Mouse (Mus musculus): ENCODE results near the gene Litaf.

Litaf gene

DNA sequence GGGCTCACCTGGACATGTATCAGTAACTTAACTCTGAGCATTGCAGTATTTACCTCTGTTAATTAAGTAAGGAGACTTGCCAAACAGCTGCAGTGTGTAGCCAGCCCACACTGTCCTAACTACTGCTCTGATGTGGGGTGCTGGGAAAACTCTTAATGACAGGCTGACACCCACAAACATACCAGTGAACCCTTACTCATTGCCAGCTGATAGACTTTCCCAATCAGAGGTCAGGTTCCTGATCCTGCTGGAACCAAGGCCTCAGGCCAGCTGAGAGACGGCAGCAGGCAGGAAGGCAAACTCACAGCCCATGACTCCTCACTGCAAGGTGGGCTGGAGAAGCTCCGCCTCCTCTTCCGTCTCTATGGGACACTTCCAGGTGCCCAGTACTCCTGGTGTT lies 113.1 kb downstream of the Litaf start:
- no peak for DNase-seq

GRCm38 (mm10) chr16:10952071-10952470 lies 113.9 kb downstream of the Litaf start:
- no peak for DNase-seq

- DNase-seq: peak; percentile 81 to 82
Observed at GRCm38 (mm10) chr16:10951581-10951980, 114.4 kb downstream of the Litaf start.

DNA sequence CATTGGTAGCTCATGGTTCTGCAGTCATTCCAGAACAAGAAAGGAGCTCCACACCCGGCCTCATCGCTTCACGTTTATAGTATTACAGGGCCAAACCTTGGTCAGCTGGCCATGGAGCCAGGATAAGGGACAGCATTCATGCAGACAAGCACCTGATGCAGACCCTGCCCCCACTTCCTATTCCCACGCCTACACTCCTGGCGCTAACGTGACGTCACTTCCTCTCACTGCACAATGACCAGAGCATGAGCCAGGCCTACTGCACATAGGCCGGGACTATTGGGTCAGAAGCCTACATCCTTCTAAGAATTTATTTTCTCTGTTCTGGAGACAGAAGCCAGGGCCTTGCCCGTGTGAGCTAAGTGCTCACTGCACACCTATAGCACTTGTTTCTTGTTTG lies 115.4 kb downstream of the Litaf start:
- DNase-seq: peak in 1 of 2 experiments; percentile 41

DNA sequence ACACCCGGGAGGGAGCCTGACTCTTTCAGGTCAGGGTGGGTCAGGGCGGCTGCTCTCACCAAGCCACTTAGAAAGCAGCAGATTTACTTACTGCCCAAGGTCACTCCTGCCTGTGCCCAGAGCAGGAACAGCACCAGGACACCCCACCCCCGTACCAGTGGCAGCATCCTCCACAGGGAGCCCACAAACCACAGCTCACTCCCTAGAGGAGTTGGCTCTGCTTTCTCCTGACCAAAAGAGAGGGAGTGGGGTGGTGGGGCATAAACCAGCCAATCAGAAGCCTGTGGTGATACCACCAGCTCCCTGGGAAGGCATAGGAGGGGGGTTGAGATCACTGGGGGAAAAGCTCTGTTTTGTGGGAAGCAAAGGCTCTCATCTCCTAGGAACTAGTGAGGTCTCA lies 118.2 kb downstream of the Litaf start:
- peak in 1 of 2 experiments; percentile 13 for DNase-seq

- DNase-seq: peak in 1 of 2 experiments; percentile 31
Observed at GRCm38 (mm10) chr16:10945381-10946127, 120.4 kb downstream of the Litaf start.

- no peak for DNase-seq
Observed at GRCm38 (mm10) chr16:10944545-10944944, 121.4 kb downstream of the Litaf start.

- DNase-seq: no peak
Observed at GRCm38 (mm10) chr16:10943257-10943656, 122.7 kb downstream of the Litaf start.

DNA sequence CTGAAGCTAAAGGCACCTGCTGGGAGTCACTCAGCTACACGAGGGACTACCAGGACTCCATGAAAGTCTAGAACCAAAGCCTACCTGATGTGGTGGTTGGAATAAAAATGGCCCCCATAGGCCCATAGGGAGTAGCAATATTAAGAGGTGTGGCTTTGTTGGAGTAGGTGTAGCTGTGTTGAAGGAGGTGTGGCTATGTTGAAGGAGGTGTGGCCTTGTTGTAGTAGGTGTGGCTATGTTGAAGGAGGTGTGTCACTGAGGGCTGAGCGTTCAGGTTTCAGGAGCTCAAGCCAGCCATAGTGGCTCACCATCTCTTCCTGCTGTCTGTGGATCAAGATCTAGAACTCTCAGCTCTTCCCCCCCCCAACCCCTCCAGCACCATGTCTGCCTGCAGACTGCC lies 125.3 kb downstream of the Litaf start:
- no peak for DNase-seq

GRCm38 (mm10) chr16:10939932-10940331 lies 126.0 kb downstream of the Litaf start:
- DNase-seq: no peak

- no peak for DNase-seq
Observed at GRCm38 (mm10) chr16:10937497-10937896, 128.5 kb downstream of the Litaf start.

DNA sequence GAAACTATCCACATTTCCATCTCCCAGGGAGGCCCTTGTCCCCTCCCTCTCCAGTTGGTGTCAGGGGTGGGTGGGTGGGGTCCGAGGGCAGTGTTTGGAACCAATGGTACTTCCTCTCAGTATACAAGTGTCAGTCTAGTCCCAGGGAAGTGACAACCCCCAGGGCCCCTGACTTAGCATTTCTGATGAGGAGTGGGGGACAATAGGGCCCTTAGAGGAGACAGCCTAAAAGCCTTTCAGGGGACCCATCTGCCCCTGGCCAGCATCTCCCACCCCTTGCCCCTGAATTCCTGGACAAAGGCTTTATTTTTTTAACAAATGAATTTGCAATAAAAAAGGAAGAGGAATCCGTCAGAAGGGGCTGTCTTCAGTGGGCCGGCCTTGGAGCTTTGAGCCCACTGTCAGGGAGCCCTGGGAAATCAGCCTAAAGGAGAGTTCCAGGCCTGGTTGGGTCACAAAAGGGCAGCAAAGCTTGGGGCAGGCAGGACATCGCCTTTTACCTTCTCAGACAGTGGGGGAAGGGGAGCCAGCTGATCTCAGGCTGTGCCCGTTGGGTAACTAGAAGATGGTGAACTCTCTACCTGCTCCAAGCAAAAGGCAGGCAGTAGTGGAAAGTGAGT lies 129.1 kb downstream of the Litaf start:
- no peak for DNase-seq

GRCm38 (mm10) chr16:10934047-10934446 lies 131.9 kb downstream of the Litaf start:
- no peak for DNase-seq

GRCm38 (mm10) chr16:10933372-10933771 lies 132.6 kb downstream of the Litaf start:
- no peak for DNase-seq

DNA sequence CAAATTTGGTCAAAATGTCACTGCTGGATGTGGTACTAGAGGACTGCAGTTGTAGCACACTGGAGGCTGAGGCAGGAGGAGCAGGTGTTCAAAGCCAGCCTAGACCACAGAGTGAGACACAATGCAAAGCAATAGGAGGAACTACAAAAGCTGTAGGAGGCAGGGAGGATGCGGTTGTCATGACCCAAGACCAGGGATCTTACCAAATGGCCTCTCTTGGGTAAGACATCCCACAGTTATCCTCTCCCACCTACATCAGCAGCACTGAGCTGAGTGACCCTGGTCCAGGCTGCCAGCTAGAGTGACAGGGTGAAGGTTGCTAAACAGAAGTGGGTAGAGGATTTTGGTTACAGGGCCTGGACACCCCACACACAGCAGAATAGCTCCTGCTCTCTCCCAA lies 138.9 kb downstream of the Litaf start:
- no peak for DNase-seq

DNA sequence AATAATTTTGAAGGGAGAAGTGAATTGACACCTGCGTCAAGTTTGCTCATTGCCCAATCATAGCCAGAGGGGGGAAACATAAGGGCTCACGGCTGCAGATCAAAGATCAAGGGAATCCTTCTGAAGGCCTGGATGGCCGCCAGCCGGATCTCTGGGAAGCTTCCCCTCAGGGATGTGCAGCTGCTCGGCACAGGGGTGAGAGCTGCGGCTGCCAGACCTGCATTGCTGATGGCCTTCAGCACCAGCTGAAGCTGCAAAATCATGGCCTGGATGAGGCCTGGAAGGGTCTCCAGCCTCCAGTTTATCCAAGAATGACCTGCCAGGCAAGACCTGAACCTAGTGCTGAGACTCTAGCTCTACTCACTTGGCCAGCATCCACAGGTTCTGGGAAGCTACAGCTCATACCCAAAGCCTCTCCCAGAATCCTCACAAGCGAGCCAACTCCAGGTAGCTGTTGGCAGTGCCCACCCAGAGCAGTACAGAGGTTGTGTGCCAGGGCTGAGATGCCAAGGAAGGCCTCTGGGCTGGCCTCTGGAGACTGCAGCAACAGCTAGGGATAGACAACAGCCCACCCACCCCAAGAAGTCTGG lies 140.3 kb downstream of the Litaf start:
- DNase-seq: peak; percentile 56 to 61

GRCm38 (mm10) chr16:10923561-10923960 lies 142.4 kb downstream of the Litaf start:
- no peak for DNase-seq

DNA sequence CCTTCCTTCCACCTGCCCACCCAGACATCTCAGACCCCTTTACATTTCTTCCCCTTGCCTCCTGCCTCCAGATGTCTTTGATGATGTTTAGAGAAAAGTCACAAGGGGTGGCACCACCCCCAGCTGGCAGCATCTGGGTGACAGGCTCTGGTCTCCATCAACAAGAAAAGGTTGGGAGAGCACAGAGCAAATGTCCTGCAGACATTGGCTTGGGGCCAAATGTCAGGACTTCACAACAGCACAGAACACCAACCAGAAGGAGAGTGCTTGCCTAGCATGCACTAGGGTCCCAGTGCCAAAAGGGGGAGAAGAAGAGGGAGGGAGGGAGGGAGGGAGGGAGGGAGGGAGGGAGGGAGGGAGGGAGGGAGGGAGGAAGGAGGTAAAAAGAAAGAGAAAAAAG lies 146.1 kb downstream of the Litaf start:
- DNase-seq: peak in 1 of 2 experiments; percentile 18

- DNase-seq: no peak
Observed at GRCm38 (mm10) chr16:10916271-10916670, 149.7 kb downstream of the Litaf start.

DNA sequence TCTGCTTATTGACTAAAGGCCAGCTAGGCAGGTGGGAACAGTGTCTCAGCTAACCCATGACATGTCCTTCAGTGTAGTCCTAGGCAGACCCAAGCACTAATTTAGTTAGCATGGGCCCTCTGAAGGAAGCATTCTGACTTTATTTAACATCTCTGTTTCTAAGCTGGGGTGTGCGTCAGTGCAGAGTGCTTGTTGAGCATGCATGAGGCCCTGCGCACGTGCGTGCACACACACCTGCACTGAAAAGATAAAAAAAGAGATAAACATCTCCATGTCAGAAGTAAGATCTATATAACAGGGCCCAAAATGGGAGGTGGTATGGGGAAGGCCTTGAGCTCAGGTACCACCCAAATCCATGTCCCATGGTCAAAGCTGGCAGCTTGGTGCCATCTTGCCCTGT lies 150.9 kb downstream of the Litaf start:
- no peak for DNase-seq

- DNase-seq: no peak
Observed at GRCm38 (mm10) chr16:10911061-10911460, 154.9 kb downstream of the Litaf start.

DNA sequence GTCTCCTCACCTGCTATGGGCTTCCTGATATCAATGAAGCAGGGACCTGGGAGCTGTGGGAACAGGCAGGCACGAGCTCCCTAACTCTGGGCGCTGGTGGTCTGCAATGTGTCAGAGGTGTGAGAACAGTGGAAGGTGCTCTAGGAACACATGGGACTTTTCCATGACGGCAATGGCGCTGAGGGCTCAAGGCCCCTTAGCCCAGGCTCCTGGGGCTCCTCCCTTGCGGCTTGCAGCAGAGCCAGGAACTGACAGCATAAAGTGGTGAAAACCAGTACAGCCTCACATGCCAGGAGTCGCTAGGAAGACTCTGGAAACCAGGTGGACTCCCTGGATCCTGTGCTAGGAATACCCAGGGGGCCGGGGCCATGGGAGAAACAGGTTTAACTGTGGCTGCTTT lies 155.4 kb downstream of the Litaf start:
- DNase-seq: no peak
